Mouse (Mus musculus): ENCODE results near the gene Ublcp1. TPM values are rescaled to one million over a fixed set of nuclear protein-coding genes. Genes with fewer than 3 reads are reported as not detected.

Gene Ublcp1
- 18.9 and 20.2 TPM in 2 replicates for total RNA-seq (2012; rRNA removed)
- total RNA-seq (2014; rRNA removed) = 34.1 and 45.6 TPM in 2 replicates
- polyA plus RNA-seq (2012; ENCODE audit: insufficient read length, low read depth) = 24.9 and 26.7 TPM in 2 replicates

- peak within 1 kb of the TSS; percentile 86 for H3K4me2 ChIP-seq (ENCODE audit: insufficient read depth, low read depth, poor library complexity, severe bottlenecking)
- DNase-seq (ENCODE audit: extremely low read depth) = peak; percentile 98
- H3K9ac ChIP-seq (ENCODE audit: insufficient read depth, low read depth) = peak within 1 kb of the TSS; percentile 79
- in situ Hi-C loops (cut with MboI; ENCODE audit: low pct_ligation_motif_present, low pct_unique_long_range_greater_than_20kb, low sequenced_read_pairs) (no loop called here), dilution Hi-C loops (cut with MboI; ENCODE audit: extremely low pct_ligation_motif_present, extremely low pct_unique_long_range_greater_than_20kb, low sequenced_read_pairs) (no loop called here)
- H3K79me2 ChIP-seq (replicated peaks; ENCODE audit: control insufficient read depth, extremely low read depth, insufficient read depth, poor library complexity, severe bottlenecking) = peaks cover 8% of the 10 kb centered on the region
- H3K27me3 ChIP-seq (replicated peaks) = no peaks in the 10 kb centered on the region
- peaks cover 3 to 6% of the 10 kb centered on the region in 2 experiments for H3K36me3 ChIP-seq (replicated peaks in 1 of 2; ENCODE audit: control insufficient read depth in 1 of 2, insufficient read depth in 1 of 2, low read length in 1 of 2)
- H3K4me3 ChIP-seq (replicated peaks in 1 of 3; ENCODE audit: low read depth in 2 of 3, low read length in 2 of 3, poor library complexity in 1 of 3) = peak within 1 kb of the TSS; percentile 80 to 93 (median 81)
- peaks cover 10 to 55% of the 10 kb centered on the region in 2 experiments; a peak in 3 of 4 replicates for H3K4me1 ChIP-seq (ENCODE audit: control insufficient read depth in 1 of 2, insufficient read depth in 2 of 2)
- H3K9me3 ChIP-seq (replicated peaks; ENCODE audit: low read length) = no peaks in the 10 kb centered on the region
- H3K27ac ChIP-seq (ENCODE audit: insufficient read depth, low read depth) = peak within 1 kb of the TSS; percentile 88
- TF ChIP-seq RCOR1 (conservative IDR thresholded peaks at IDR 0.05; ENCODE audit: low read depth, low read length) (no peak), ETS1 (conservative IDR thresholded peaks at IDR 0.05; ENCODE audit: low read depth, low read length) (peak; percentile 55), ZKSCAN1 (IDR thresholded peaks at IDR 0.05; ENCODE audit: borderline replicate concordance, low read depth, low read length) (no peak), JUN (IDR thresholded peaks at IDR 0.05; ENCODE audit: insufficient read depth, low read depth, low read length) (no peak), CHD1 (IDR thresholded peaks at IDR 0.05; ENCODE audit: low read depth, low read length) (no peak; the same call in 1 of the 2 replicates), CTCF (conservative IDR thresholded peaks at IDR 0.05 in 1 of 2, IDR thresholded peaks at IDR 0.05 in 1 of 2; ENCODE audit: low read depth in 2 of 2, low read length in 2 of 2) (no peak), MYC (IDR thresholded peaks at IDR 0.05; ENCODE audit: low read depth, low read length) (peak; percentile 47; the same call in 1 of the 2 replicates), UBTF (IDR thresholded peaks at IDR 0.05; ENCODE audit: low read depth, low read length) (peak; percentile 97; the same call in 1 of the 2 replicates), MAFK (IDR thresholded peaks at IDR 0.05; ENCODE audit: insufficient replicate concordance, low read length) (no peak), MAZ (IDR thresholded peaks at IDR 0.05; ENCODE audit: low read depth, low read length) (0 out of 2 replicates have a peak, but pooled peaks have one; percentile 51), E2F4 (IDR thresholded peaks at IDR 0.05; ENCODE audit: insufficient replicate concordance, low read depth, low read length) (no peak), POLR2A (IDR thresholded peaks at IDR 0.05; ENCODE audit: low read depth, low read length) (peak; percentile 88), PAX5 (IDR thresholded peaks at IDR 0.05; ENCODE audit: low read length) (no peak), TCF12 (IDR thresholded peaks at IDR 0.05; ENCODE audit: low read depth, low read length) (peak; percentile 75), SMC3 (IDR thresholded peaks at IDR 0.05; ENCODE audit: low read depth, low read length) (no peak), RAD21 (IDR thresholded peaks at IDR 0.05; ENCODE audit: low read depth, low read length) (no peak), KAT2A (IDR thresholded peaks at IDR 0.05; ENCODE audit: insufficient replicate concordance, low read length) (peak; percentile 90; the same call in 1 of the 2 replicates), USF2 (conservative IDR thresholded peaks at IDR 0.05; ENCODE audit: low read depth, low read length) (no peak), NELFE (IDR thresholded peaks at IDR 0.05; ENCODE audit: low read depth, low read length) (peak; percentile 75; the same call in 1 of the 2 replicates), IRF4 (IDR thresholded peaks at IDR 0.05; ENCODE audit: low read depth, low read length) (peak; percentile 80), NRF1 (IDR thresholded peaks at IDR 0.05; ENCODE audit: low read depth, low read length) (peak; percentile 91), MXI1 (IDR thresholded peaks at IDR 0.05; ENCODE audit: low read depth, low read length) (no peak; the same call in 1 of the 2 replicates), USF1 (IDR thresholded peaks at IDR 0.05; ENCODE audit: low read depth, low read length) (no peak), SIN3A (IDR thresholded peaks at IDR 0.05; ENCODE audit: low read length) (no peak; the same call in 1 of the 2 replicates), MAX (IDR thresholded peaks at IDR 0.05; ENCODE audit: low read length) (no peak), CHD2 (IDR thresholded peaks at IDR 0.05; ENCODE audit: low read length) (peak; percentile 71), ZC3H11A (IDR thresholded peaks at IDR 0.05; ENCODE audit: low read depth, low read length) (no peak), POLR2AphosphoS2 (IDR thresholded peaks at IDR 0.05; ENCODE audit: low read depth, low read length) (peak; percentile 61; the same call in 1 of the 2 replicates), ELF1 (IDR thresholded peaks at IDR 0.05; ENCODE audit: low read depth, low read length) (peak; percentile 93), GABPA (IDR thresholded peaks at IDR 0.05; ENCODE audit: insufficient replicate concordance, low read depth, low read length) (no peak; the same call in 1 of the 2 replicates), JUND (conservative IDR thresholded peaks at IDR 0.05; ENCODE audit: low read depth, low read length) (no peak), HCFC1 (IDR thresholded peaks at IDR 0.05; ENCODE audit: low read depth, low read length) (peak; percentile 92), ZMIZ1 (IDR thresholded peaks at IDR 0.05; ENCODE audit: low read depth, low read length) (no peak), MEF2A (IDR thresholded peaks at IDR 0.05; ENCODE audit: borderline replicate concordance, low read depth, low read length) (peak; percentile 76; the same call in 1 of the 2 replicates), EP300 (IDR thresholded peaks at IDR 0.05; ENCODE audit: low read length) (no peak), TBP (conservative IDR thresholded peaks at IDR 0.05; ENCODE audit: low read depth, low read length) (peak; percentile 86), ZNF384 (IDR thresholded peaks at IDR 0.05; ENCODE audit: low read depth, low read length) (peak; percentile 97)
These were observed at the start of gene Ublcp1 for GRCm38 (mm10) chr11:44470432-44471336. Gene Ublcp1 (minus strand): TSS chr11:44470498.

All from CH12.LX (cell line).